ENCODE assay signal across 19 mouse cellular contexts in the genomic region with DNA sequence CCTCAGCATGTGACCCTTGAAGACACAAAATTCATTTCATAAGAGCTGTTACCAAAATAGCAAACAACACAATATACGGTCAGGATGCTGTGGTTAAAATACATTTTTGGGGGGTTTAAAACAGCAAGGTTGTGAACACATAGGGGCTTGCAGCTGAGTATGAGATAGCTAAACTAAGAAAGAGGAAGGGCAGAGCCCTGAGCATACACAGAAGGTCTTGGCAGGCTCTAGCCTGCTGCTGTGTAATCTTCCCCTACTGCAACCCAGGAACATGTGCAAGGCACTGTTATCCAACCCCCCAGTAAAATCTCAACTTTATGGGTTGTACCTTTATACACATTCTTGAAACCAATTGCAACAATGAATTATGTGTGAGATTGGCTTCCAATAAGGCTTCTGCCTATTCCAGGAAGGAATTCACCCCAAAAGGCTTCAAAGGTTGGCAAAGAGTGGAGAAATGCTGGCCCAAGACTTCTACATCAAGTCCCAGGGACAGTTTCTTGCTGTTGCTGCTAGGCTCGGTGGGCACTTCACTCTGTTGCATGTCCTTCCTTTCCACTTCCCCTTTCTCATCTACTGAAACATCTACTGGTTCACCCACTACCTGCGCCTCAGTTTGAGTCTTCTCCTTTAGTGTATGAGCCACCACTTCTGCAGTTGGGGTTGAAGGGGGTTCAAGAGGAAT. TPM values are rescaled to one million over a fixed set of nuclear protein-coding genes. Genes with fewer than 3 reads are reported as not detected.
"Had no signal": no experiment of that assay in that cellular context is flagged by ENCODE, and none has a peak within 500 bp of the region (broad histone marks: within the 10 kb centered on the region; RNA-seq: fewer than 3 reads in every experiment).

No protein-coding gene starts in this region.

- H3K36me3 ChIP-seq: kidney, embryonic 15.5 days; liver, embryonic 13.5 days; midbrain, embryonic 12.5 days; neural tube, embryonic 13.5 days had no signal

- ATAC-seq: midbrain, embryonic 16.5 days had no signal

- H3K4me3 ChIP-seq: kidney, embryonic 15.5 days; liver, embryonic 13.5 days; midbrain, embryonic 12.5 days; myocyte; neural tube, embryonic 13.5 days had no signal

- H3K9me3 ChIP-seq: kidney, embryonic 15.5 days; liver, embryonic 13.5 days; midbrain, embryonic 12.5 days; neural tube, embryonic 13.5 days had no signal

- H3K27me3 ChIP-seq: kidney, embryonic 15.5 days; liver, embryonic 13.5 days; midbrain, embryonic 12.5 days; neural tube, embryonic 13.5 days had no signal

- DNase-seq: kidney, adult 11 months; kidney, adult 8-10 months; kidney, postnatal 10 days; kidney, postnatal 36 days; liver, embryonic 13.5 days; lung, adult 2 months; thymus, adult 2 months; thymus, postnatal 14 days; thymus, postnatal 4 days had no signal

- H3K4me2 ChIP-seq: kidney, embryonic 15.5 days; liver, embryonic 13.5 days; midbrain, embryonic 12.5 days; neural tube, embryonic 13.5 days had no signal

- H3K4me1 ChIP-seq: kidney, embryonic 15.5 days; liver, embryonic 13.5 days; midbrain, embryonic 12.5 days; neural tube, embryonic 13.5 days had no signal

- H3K9ac ChIP-seq: kidney, embryonic 15.5 days; liver, embryonic 13.5 days; midbrain, embryonic 12.5 days; neural tube, embryonic 13.5 days had no signal

- H3K27ac ChIP-seq: kidney, embryonic 15.5 days; liver, embryonic 13.5 days; macrophage; midbrain, embryonic 12.5 days; neural tube, embryonic 13.5 days had no signal

RNA-seq across cellular contexts. Expression of gene Plppr4, which starts 51.6 kb away (rescaled TPM):
- total RNA-seq: liver, adult 2 months; megakaryocyte-erythroid progenitor cell, adult 5-6 weeks; monocyte, adult 5-6 weeks had no signal
- polyA plus RNA-seq: liver, adult 2 months; myocyte; small intestine, adult 2 months had no signal
